Comparison of ENCODE assay signal across 8 mouse cellular contexts in genomic region chr3:83273555-83274244, GRCm38 (mm10).
DNase-seq lines count a peak whose midpoint lies in the region; ATAC-seq and TF ChIP-seq lines count a peak whose summit lies in the region.

No protein-coding gene starts in this region.

- H3K9me3 ChIP-seq in forebrain, embryonic 13.5 days (replicated peaks), result no peaks in the 10 kb centered on the region
- H3K9me3 ChIP-seq in liver, embryonic 14.5 days (ENCODE audit: control insufficient read depth, low read length), result no peaks in the 10 kb centered on the region
- no peaks in the 10 kb centered on the region for H3K9me3 ChIP-seq in neural tube, embryonic 15.5 days (replicated peaks)

- no peaks in the 10 kb centered on the region for H3K4me1 ChIP-seq in forebrain, embryonic 13.5 days
- no peaks in the 10 kb centered on the region for H3K4me1 ChIP-seq in liver, embryonic 14.5 days (replicated peaks; ENCODE audit: control insufficient read depth in 2 of 2, insufficient read depth in 2 of 2, low read length in 1 of 2)
- peaks cover 4% of the 10 kb centered on the region; the same call in 1 of the 2 replicates for H3K4me1 ChIP-seq in neural tube, embryonic 15.5 days

- H3K4me3 ChIP-seq in forebrain, embryonic 13.5 days, result no peak overlapping the region
- no peak overlapping the region for H3K4me3 ChIP-seq in liver, embryonic 14.5 days (ENCODE audit: insufficient read depth in 1 of 2, low read depth in 2 of 2, low read length in 2 of 2)
- peak overlapping the region; percentile 23 for H3K4me3 ChIP-seq in neural tube, embryonic 15.5 days (replicated peaks)

- H3K27ac ChIP-seq in forebrain, embryonic 13.5 days, result no peak overlapping the region
- H3K27ac ChIP-seq in liver, embryonic 14.5 days, result no peak overlapping the region
- no peak overlapping the region for H3K27ac ChIP-seq in neural tube, embryonic 15.5 days (replicated peaks)

- TF ChIP-seq CTCF in liver, embryonic 14.5 days (IDR thresholded peaks at IDR 0.05; ENCODE audit: low read depth), result peak; percentile 69

- intact Hi-C loops in heart, postnatal 10 days (cut with DNase I), result loop anchor here (1.0 to 5.0 kb wide), 2 partner anchors 146 to 163 kb away; partner anchors contain the start of gene Dchs2

- no peak overlapping the region for H3K9ac ChIP-seq in forebrain, embryonic 13.5 days
- H3K9ac ChIP-seq in liver, embryonic 14.5 days (replicated peaks), result no peak overlapping the region
- H3K9ac ChIP-seq in neural tube, embryonic 15.5 days (replicated peaks), result 0 out of 2 replicates have a peak overlapping the region, but pooled peaks have one; percentile 17

- peaks cover 4% of the 10 kb centered on the region; the same call in 1 of the 2 replicates for H3K27me3 ChIP-seq in forebrain, embryonic 13.5 days
- H3K27me3 ChIP-seq in liver, embryonic 14.5 days (ENCODE audit: control insufficient read depth, insufficient read depth, low read length), result no peaks in the 10 kb centered on the region
- H3K27me3 ChIP-seq in neural tube, embryonic 15.5 days (replicated peaks), result no peaks in the 10 kb centered on the region

- peak; percentile 80 for ATAC-seq in forebrain, embryonic 13.5 days
- ATAC-seq in liver, embryonic 14.5 days (ENCODE audit: insufficient read depth), result no peak
- peak; percentile 74; the same call in 1 of the 2 replicates for ATAC-seq in neural tube, embryonic 15.5 days (ENCODE audit: low FRiP score)

- H3K4me2 ChIP-seq in forebrain, embryonic 13.5 days, result peak overlapping the region; percentile 31
- no peak overlapping the region for H3K4me2 ChIP-seq in liver, embryonic 14.5 days (ENCODE audit: low read depth)
- H3K4me2 ChIP-seq in neural tube, embryonic 15.5 days, result peak overlapping the region; percentile 54

- no peaks in the 10 kb centered on the region for H3K36me3 ChIP-seq in forebrain, embryonic 13.5 days (ENCODE audit: poor library complexity, severe bottlenecking)
- no peaks in the 10 kb centered on the region for H3K36me3 ChIP-seq in liver, embryonic 14.5 days (replicated peaks; ENCODE audit: control insufficient read depth, insufficient read depth, low read depth)
- H3K36me3 ChIP-seq in neural tube, embryonic 15.5 days, result no peaks in the 10 kb centered on the region

- TF ChIP-seq EP300 in liver, embryonic 14.5 days (IDR thresholded peaks at IDR 0.05; ENCODE audit: low read depth), result no peak

- peak; percentile 67 for DNase-seq in ES-CJ7 (ENCODE audit: low read depth, low spot score)
- DNase-seq in brain, embryonic 18.5 days (ENCODE audit: low read depth, low spot score), result peak; percentile 56
- DNase-seq in heart, postnatal 10 days, result peak; percentile 71 to 83
- peak; percentile 55 to 71 for DNase-seq in kidney, postnatal 36 days
- DNase-seq in liver, embryonic 14.5 days (ENCODE audit: low read depth in 3 of 3, low spot score in 3 of 3), result peak in 1 of 3 experiments; percentile 1
- DNase-seq in yolk sac, embryonic 10.5 days (ENCODE audit: low spot score), result peak; percentile 39

- WGBS in forebrain, embryonic 13.5 days, result 42% methylated on average over 19 of the region's 19 CpGs
- WGBS in liver, embryonic 14.5 days (ENCODE audit: insufficient replicate concordance), result 35% methylated on average over 19 of the region's 19 CpGs
- 32% methylated on average over 19 of the region's 19 CpGs for WGBS in neural tube, embryonic 15.5 days
